Mouse (Mus musculus): ENCODE results near the gene Unc93a2. TPM values are rescaled to one million over a fixed set of nuclear protein-coding genes. Genes with fewer than 3 reads are reported as not detected.
A peak's percentile ranks its signal among the peaks of the same experiment; 100 is the strongest.
"Not testable (repeated sequence)": the region's sequence is repeated elsewhere in the genome, so short reads cannot be mapped to it uniquely, and the experiment has no call there.

The Unc93a2 gene
- total RNA-seq, 2 experiments from 2014 or later, result not detected

- intact Hi-C loops (cut with DNase I); DNase-seq: not testable (repeated sequence)
Measured at GRCm38 (mm10) chr17:7376951-7377700, 8.1 kb downstream of the Unc93a2 start.

GRCm38 (mm10) chr17:7371879-7372278 is 13.4 kb downstream of the Unc93a2 start, which contains the start of gene Gm49630:
Gene Gm49630, minus strand, starts transcription at chr17:7371979.
- intact Hi-C loops (cut with DNase I), result not testable (repeated sequence)

GRCm38 (mm10) chr17:7369401-7369800 is 15.9 kb downstream of the Unc93a2 start:
- DNase-seq; intact Hi-C loops (cut with DNase I): not testable (repeated sequence)

More at GRCm38 (mm10) chr17:7371879-7372278, 13.4 kb downstream of the Unc93a2 start, which contains the start of gene Gm49630:
- DNase-seq, result not testable (repeated sequence)

- DNase-seq; intact Hi-C loops (cut with DNase I): not testable (repeated sequence)
Measured at GRCm38 (mm10) chr17:7366676-7367374, 18.4 kb downstream of the Unc93a2 start.

- DNase-seq; intact Hi-C loops (cut with DNase I): not testable (repeated sequence)
Measured at GRCm38 (mm10) chr17:7366265-7366664, 19.0 kb downstream of the Unc93a2 start.

- intact Hi-C loops (cut with DNase I); DNase-seq: not testable (repeated sequence)
Measured at GRCm38 (mm10) chr17:7365615-7366014, 19.6 kb downstream of the Unc93a2 start.

GRCm38 (mm10) chr17:7360749-7361465 is 24.4 kb downstream of the Unc93a2 start:
- DNase-seq, result peak; percentile 3 to 17
- intact Hi-C loops (cut with DNase I), result not testable (repeated sequence)

GRCm38 (mm10) chr17:7359806-7360205 is 25.5 kb downstream of the Unc93a2 start:
- DNase-seq; intact Hi-C loops (cut with DNase I): not testable (repeated sequence)

GRCm38 (mm10) chr17:7352596-7352995 is 32.7 kb downstream of the Unc93a2 start, which contains the start of gene Ttll2:
Gene Ttll2, minus strand, starts transcription at chr17:7352696.
- intact Hi-C loops (cut with DNase I); DNase-seq: not testable (repeated sequence)

GRCm38 (mm10) chr17:7348765-7349164 is 36.5 kb downstream of the Unc93a2 start:
- DNase-seq; intact Hi-C loops (cut with DNase I): not testable (repeated sequence)

- intact Hi-C loops (cut with DNase I); DNase-seq: not testable (repeated sequence)
Measured at GRCm38 (mm10) chr17:7337381-7337780, 47.9 kb downstream of the Unc93a2 start.

- DNase-seq; intact Hi-C loops (cut with DNase I): not testable (repeated sequence)
Measured at GRCm38 (mm10) chr17:7332745-7333144, 52.5 kb downstream of the Unc93a2 start.

- intact Hi-C loops (cut with DNase I); DNase-seq: not testable (repeated sequence)
Measured at GRCm38 (mm10) chr17:7326415-7326814, 58.8 kb downstream of the Unc93a2 start.

GRCm38 (mm10) chr17:7324346-7324745 is 60.9 kb downstream of the Unc93a2 start, which contains the start of gene Tcp10a:
Gene Tcp10a, plus strand, starts transcription at chr17:7324646.
- intact Hi-C loops (cut with DNase I); DNase-seq: not testable (repeated sequence)

GRCm38 (mm10) chr17:7319789-7320188 is 65.5 kb downstream of the Unc93a2 start:
- intact Hi-C loops (cut with DNase I); DNase-seq: not testable (repeated sequence)

- DNase-seq; intact Hi-C loops (cut with DNase I): not testable (repeated sequence)
Measured at GRCm38 (mm10) chr17:7315693-7316382, 69.4 kb downstream of the Unc93a2 start.
